Mouse (Mus musculus) adrenal gland, postnatal 36 days (tissue): ENCODE measurements around the gene Slc35f3. TPM values are rescaled to one million over a fixed set of nuclear protein-coding genes. Genes with fewer than 3 reads are reported as not detected.

Source experiments
- DNase-seq, 2 experiments: peaks; one replicate each; pipeline ENCODE4 v3.0.0; 2021; ENCODE audit warnings: mixed read lengths in 1 of 2
- total RNA-seq, 2 experiments: library from RNA; stranded (reverse); gene quantifications; 2 replicates each; pipeline ENCODE4 v1.2.3; 2021

The Slc35f3 gene
- total RNA-seq, 2 experiments from 2014 or later = 0.20 to 2.8 TPM

GRCm38 (mm10) chr8:126327786-126328185 is 29.4 kb downstream of the Slc35f3 start:
- no peak for DNase-seq

DNA sequence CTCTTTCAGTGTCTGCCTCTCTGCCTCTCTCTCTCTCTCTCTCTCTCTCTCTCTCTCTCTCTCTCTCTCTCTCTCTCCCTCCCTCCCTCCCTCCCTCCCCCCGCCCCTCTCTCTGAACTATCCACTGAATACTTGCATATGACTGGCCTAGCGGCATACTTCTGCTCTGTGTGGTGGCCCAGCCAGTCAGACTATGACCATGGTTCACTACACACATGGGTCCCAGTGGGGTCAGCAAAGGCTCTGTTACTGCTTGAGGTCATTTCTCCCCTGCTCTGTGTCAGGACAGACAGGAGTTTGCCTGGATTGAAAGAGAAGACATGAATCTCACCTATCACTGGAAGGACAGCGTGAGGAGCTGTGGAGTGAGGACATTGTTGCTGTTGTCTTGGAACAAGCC is 40.5 kb downstream of the Slc35f3 start:
- no peak for DNase-seq

GRCm38 (mm10) chr8:126339357-126339756 is 41.0 kb downstream of the Slc35f3 start:
- no peak for DNase-seq

GRCm38 (mm10) chr8:126341200-126341599 is 42.8 kb downstream of the Slc35f3 start:
- DNase-seq = no peak

DNA sequence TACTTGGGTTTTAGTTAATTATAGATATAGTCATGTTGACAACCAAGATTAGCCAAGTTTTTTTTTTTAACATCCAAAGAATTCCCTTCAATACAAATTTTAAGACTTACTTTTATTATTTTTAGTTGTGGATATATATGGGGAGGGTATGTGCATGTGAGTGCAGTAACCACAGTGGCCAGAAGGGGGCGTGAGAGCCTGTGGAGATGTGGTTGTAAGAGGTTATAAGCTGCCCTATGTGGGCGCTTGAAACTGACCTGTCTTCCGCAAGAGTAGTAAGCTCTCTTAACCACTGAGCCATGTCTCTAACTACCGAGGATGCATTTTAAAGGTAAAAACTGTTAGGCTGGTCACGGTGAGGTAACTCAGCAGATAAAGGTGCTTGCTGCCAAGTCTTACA is 45.1 kb downstream of the Slc35f3 start:
- DNase-seq = no peak

- no peak for DNase-seq
Observed at GRCm38 (mm10) chr8:126345100-126345499, 46.7 kb downstream of the Slc35f3 start.

- DNase-seq = no peak
Observed at GRCm38 (mm10) chr8:126353259-126353658, 54.9 kb downstream of the Slc35f3 start.

- DNase-seq = no peak
Observed at GRCm38 (mm10) chr8:126357946-126358345, 59.6 kb downstream of the Slc35f3 start.

DNA sequence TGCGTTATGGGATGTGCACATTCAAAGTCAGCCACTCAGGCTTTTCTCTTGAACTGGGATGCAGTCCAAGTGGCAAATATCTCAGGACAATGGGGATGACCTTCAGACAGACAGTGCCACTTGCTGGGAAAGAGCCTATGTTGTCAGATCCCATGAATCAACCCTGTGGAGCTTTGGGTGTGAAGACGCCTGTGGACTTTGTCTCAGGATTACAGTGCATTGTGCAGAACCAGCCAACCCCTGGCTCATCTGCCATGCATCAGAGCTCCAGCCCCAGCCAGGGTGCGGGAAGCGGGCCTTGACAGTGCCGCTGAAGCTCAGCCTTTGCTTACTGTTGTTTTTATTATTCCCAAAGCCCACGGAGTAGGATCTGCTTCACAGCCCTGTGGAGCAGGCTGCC is 60.9 kb downstream of the Slc35f3 start:
- peak in 1 of 2 experiments; percentile 32 for DNase-seq

DNA sequence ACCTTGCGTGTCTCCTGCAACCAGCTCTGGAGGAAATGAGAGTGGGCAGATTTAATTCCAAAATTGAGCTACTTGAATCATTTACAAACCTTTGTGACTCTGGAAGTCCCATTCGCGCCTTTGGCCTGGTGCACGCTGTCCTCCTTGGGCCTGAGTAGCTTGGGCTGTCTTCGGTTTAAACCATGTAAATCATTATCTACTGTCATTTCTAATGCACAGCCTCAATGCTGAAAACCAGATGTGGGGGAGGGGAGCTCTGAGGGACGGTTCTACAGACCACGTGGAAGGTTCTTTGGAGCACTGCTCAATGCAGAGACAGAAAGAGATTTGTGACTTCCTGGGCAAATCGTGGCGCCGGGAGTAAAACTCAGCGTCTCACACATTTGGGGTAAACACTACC is 61.7 kb downstream of the Slc35f3 start:
- DNase-seq = no peak

- peak in 1 of 2 experiments; percentile 9 for DNase-seq
Observed at GRCm38 (mm10) chr8:126360701-126361100, 62.3 kb downstream of the Slc35f3 start.

- no peak for DNase-seq
Observed at GRCm38 (mm10) chr8:126366251-126366650, 67.9 kb downstream of the Slc35f3 start.

DNA sequence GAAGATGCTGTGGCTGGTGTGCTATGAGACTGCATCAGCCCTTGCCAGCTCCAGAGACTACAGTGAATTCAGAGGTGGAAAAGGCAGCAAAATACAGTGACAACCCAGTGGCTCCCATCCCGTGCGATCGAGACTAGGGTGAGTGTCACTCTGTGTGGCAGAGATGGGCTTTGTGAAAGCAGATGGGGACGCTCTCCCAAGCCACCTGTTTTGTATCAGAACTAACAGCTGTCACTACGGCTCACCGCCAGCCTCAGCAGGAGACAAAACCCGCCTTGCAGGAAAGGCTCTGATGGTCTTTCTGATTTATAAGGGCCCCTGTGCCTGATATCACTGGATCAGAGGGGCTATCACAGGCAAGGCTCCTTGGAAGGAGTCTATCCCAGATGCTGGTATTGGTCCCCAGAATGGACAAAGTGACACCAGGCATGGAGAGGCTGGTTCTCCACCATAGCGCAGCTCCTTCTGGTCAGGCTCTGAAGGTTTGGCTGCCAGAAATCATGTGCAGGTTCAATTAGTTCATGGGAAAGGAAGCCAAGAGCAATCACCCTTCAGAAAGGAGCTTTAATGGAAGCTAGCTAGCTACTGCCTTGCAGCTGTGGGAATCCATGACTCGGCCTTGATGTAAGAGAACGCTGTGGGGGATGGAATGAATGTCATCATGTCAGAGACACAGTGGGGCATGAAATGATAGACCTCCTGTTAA is 70.1 kb downstream of the Slc35f3 start:
- DNase-seq = no peak

DNA sequence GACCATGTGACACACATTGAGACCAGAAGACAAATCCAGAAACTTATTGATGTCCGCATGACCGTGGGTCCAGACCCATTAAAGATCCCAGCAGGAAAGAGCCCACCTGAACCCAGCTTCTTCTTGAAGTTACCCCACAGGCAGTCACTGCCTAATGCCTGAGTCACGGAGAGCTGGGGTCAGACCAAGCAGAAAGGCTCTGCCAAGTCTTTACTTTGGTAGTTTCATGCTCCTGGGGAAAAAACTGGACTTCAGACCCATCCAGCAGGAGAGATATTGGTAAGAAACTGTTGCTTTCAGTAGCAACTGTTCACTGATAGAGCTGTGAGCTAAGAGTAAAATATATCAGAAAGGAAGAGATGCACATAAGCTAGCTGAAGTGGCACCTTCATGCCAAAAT is 73.5 kb downstream of the Slc35f3 start:
- DNase-seq = no peak

DNA sequence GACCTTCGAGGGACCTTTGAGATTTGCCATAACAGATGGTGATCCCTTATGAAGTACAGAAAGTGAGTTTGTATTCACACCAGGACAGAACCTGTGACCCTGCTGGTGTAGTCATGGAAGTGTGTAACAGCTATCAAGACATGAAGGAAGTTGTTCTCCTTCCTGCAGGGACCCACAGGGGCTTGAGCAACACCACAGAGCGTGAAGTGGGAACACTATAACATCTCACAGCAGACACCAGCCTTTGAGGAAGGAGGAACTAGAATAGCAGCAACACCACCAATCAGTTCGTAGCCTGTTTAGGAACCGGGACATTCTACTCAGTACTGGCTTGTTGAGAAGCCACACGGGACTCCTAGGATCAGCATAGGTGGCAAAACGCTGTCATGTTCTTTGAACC is 81.2 kb downstream of the Slc35f3 start:
- DNase-seq = no peak

- no peak for DNase-seq
Observed at GRCm38 (mm10) chr8:126380141-126380540, 81.8 kb downstream of the Slc35f3 start.

GRCm38 (mm10) chr8:126381299-126381698 is 82.9 kb downstream of the Slc35f3 start:
- no peak for DNase-seq

DNA sequence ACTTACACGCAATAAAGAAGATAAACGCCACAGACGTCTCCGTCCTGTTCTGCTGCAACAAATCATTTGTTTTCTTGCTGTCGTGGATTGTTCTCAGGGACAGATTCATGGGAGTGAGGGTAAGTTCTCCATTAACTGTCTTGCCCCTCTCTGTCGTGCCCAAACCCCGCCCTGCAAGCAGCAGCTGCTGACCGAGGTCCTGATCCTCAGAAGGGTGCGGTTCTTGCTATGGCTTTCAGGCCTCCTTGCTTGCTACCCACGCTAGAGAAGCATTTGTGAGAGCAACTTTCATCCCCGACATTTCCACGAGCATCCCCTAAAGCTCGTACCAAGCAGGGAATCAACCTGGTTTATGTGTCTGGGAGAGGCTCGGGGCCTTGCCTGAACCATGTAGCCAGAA is 83.9 kb downstream of the Slc35f3 start:
- DNase-seq = peak; percentile 4 to 13

- DNase-seq = peak; percentile 31 to 56
Observed at GRCm38 (mm10) chr8:126382749-126383148, 84.4 kb downstream of the Slc35f3 start.

DNA sequence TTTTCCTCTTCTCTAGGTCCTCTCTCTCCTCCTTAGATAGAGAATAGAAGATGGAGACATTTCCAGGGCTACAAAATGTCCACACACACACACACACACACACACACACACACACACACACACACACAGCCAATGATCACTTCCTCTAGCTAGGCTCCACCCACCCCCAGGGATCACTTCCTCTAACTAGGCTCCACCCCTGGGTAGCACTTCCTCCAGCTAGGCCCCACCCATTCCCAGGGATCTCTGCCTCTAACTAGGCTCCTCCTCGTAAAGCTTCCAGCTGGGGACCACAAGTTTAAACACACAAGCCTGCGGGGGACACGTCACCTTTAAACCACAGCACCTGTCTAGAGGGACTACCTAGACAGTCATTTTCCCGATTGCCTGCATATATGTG is 89.2 kb downstream of the Slc35f3 start:
- no peak for DNase-seq

DNA sequence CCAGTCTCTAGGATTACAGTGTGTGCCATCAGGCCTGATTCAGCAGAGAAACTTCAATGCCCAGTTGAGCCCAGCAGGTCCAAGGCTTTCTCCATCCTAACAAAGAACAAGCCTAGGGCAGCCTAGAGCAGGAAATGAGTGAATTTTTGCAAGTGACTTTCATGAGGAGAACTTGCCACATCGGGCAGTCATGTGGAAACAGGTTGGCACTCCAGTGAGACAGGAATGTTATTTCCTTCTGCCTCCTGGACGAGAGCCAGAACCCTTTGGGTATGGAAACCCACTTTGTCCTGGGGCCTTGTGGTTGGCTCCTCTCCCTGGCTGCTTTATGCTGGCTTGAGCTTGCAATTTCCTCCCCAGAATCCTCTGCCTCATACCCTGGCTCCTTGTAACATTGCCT is 93.2 kb downstream of the Slc35f3 start:
- no peak for DNase-seq

GRCm38 (mm10) chr8:126395386-126395785 is 97.0 kb downstream of the Slc35f3 start:
- no peak for DNase-seq

GRCm38 (mm10) chr8:126395917-126396316 is 97.6 kb downstream of the Slc35f3 start:
- no peak for DNase-seq

- peak; percentile 3 to 12 for DNase-seq
Observed at GRCm38 (mm10) chr8:126398349-126398748, 100.0 kb downstream of the Slc35f3 start.
